In genomic region chr13:8210776-8211175, GRCm38 (mm10) we compare ENCODE assay signal across 19 mouse cellular contexts. TPM values are rescaled to one million over a fixed set of nuclear protein-coding genes. Genes with fewer than 3 reads are reported as not detected.
"Had no signal": no experiment of that assay in that cellular context is flagged by ENCODE, and none has a peak within 500 bp of the region (broad histone marks: within the 10 kb centered on the region; RNA-seq: fewer than 3 reads in every experiment).

No protein-coding gene starts in this region.

- H3K9me3 ChIP-seq: midbrain, embryonic 13.5 days; neural tube, embryonic 13.5 days; neural tube, embryonic 15.5 days had no signal

- H3K36me3 ChIP-seq: midbrain, embryonic 13.5 days; neural tube, embryonic 13.5 days; neural tube, embryonic 15.5 days had no signal

- H3K4me2 ChIP-seq: lung, embryonic 14.5 days; midbrain, embryonic 11.5 days; midbrain, embryonic 13.5 days; neural tube, embryonic 13.5 days; neural tube, embryonic 15.5 days had no signal

- ATAC-seq: midbrain, embryonic 13.5 days had no signal

- DNase-seq: lung, adult 18-20 months; lung, embryonic 14.5 days; lung, postnatal 10 days; lung, postnatal 4 days; retina, postnatal 1 day; right cerebral cortex, adult 18-20 months; right cerebral cortex, postnatal 25 days; right cerebral cortex, postnatal 4 days; spleen, adult 18-20 months; thymus, adult 18-20 months; thymus, postnatal 14 days; thymus, postnatal 36 days had no signal

- H3K27me3 ChIP-seq: midbrain, embryonic 13.5 days; neural tube, embryonic 13.5 days; neural tube, embryonic 15.5 days had no signal

- H3K27ac ChIP-seq: midbrain, embryonic 13.5 days; neural tube, embryonic 13.5 days; neural tube, embryonic 15.5 days had no signal

- H3K9ac ChIP-seq: lung, embryonic 14.5 days; midbrain, embryonic 13.5 days; neural tube, embryonic 13.5 days; neural tube, embryonic 15.5 days had no signal

- H3K4me3 ChIP-seq: midbrain, embryonic 13.5 days; myocyte; neural tube, embryonic 13.5 days; neural tube, embryonic 15.5 days had no signal

- H3K4me1 ChIP-seq: midbrain, embryonic 13.5 days; neural tube, embryonic 15.5 days had no signal

RNA-seq across cellular contexts. Expression of gene Adarb2, which starts 8.1 kb away (rescaled TPM):
- total RNA-seq: megakaryocyte-erythroid progenitor cell, adult 5-6 weeks had no signal
- polyA plus RNA-seq: myocyte; small intestine, adult 2 months had no signal
